Mouse (Mus musculus) liver, embryonic 11.5 days (tissue): ENCODE data around the gene Pnn. TPM values are rescaled to one million over a fixed set of nuclear protein-coding genes. Genes with fewer than 3 reads are reported as not detected.

Source experiments
- ATAC-seq: fragments of 200-750 bp; cut with Nextera tagmentation; replicated peaks from 2 replicates; pipeline ENCODE4 v1.8.0; 2017; ENCODE audit warnings: moderate number of reproducible peaks, mild to moderate bottlenecking, moderate TSS enrichment, moderate library complexity; ENCODE audit not compliant: low FRiP score
- DNase-seq: peaks from one replicate; pipeline ENCODE4 v3.0.0-alpha.2; 2017; ENCODE audit warnings: low spot score
- H3K27ac ChIP-seq: fragments of 300-500 bp; sonication (generic); 2 replicates; pipeline ENCODE4 v1.5.1; 2014; ENCODE audit warnings: mild to moderate bottlenecking, low read depth, low read length, control low read depth
- H3K27me3 ChIP-seq: fragments of 300-500 bp; sonication (generic); replicated peaks from 2 replicates; pipeline ENCODE4 v1.6.1; 2014; ENCODE audit warnings: low read length, mixed read lengths; ENCODE audit not compliant: control insufficient read depth, insufficient read depth
- H3K36me3 ChIP-seq: fragments of 300-500 bp; sonication (generic); 2 replicates; pipeline ENCODE4 v1.6.1; 2014; ENCODE audit warnings: mild to moderate bottlenecking, low read length, moderate library complexity, mixed read lengths; ENCODE audit not compliant: control insufficient read depth, insufficient read depth
- H3K4me1 ChIP-seq: fragments of 300-500 bp; sonication (generic); replicated peaks from 2 replicates; pipeline ENCODE4 v1.6.1; 2014; ENCODE audit warnings: low read length, mixed read lengths; ENCODE audit not compliant: control insufficient read depth, insufficient read depth
- H3K4me2 ChIP-seq: fragments of 300-500 bp; sonication (generic); 2 replicates; pipeline ENCODE4 v1.6.1; 2014; ENCODE audit warnings: mild to moderate bottlenecking, control low read depth, moderate library complexity
- H3K4me3 ChIP-seq: fragments of 300-500 bp; sonication (generic); 2 replicates; pipeline ENCODE4 v1.5.1; 2014; ENCODE audit warnings: low read depth, low read length, control low read depth
- H3K9ac ChIP-seq: fragments of 300-500 bp; sonication (generic); 2 replicates; pipeline ENCODE4 v1.6.1; 2014; ENCODE audit warnings: low read depth, low read length, control low read depth
- H3K9me3 ChIP-seq: fragments of 300-500 bp; sonication (generic); 2 replicates; pipeline ENCODE4 v1.6.1; 2016; ENCODE audit warnings: low read length, inconsistent platforms, mixed read lengths; ENCODE audit not compliant: control insufficient read depth
- WGBS: fragments of 180-500 bp; shearing (Covaris S2); extraction: QIAGEN DNeasy Blood & Tissue Kit; methylation state at CpG from one replicate; pipeline ENCODE4 v1.1.7; 2014; 5-methylcytosine and 5-hydroxymethylcytosine counted together
- polyA plus RNA-seq: library from polyadenylated mRNA; unstranded; fragments of >200 nt; fragmentation: Nextera tagmentation; extraction: Ambion mirVana; gene quantifications from 2 replicates; pipeline ENCODE4 v1.2.1, GENCODE M21; 2014

Gene Pnn
- polyA plus RNA-seq, 1 experiment from 2014 or later: 92.2 TPM

- 47% methylated on average over 3 of the region's 3 CpGs for WGBS
- Histone ChIP-seq H3K9ac (peak overlapping the region; percentile 99), H3K9me3 (no peaks in the 10 kb centered on the region)
These were observed 908 bp upstream of the Pnn start for GRCm38 (mm10) chr12:59065776-59066175.

GRCm38 (mm10) chr12:59067095-59067494, 411 bp downstream of the Pnn start:
- ATAC-seq (peak; percentile 53), DNase-seq (no peak)
- H3K9me3 ChIP-seq: no peaks in the 10 kb centered on the region
- H3K27me3 ChIP-seq: no peaks in the 10 kb centered on the region
- peak overlapping the region; percentile 99 for H3K9ac ChIP-seq
- peak overlapping the region; percentile 90 for H3K4me2 ChIP-seq
- H3K4me1 ChIP-seq: peaks cover 3% of the 10 kb centered on the region; the same call in 1 of the 2 replicates
- under 1% methylated on average over 41 of the region's 41 CpGs for WGBS
- peaks cover 30% of the 10 kb centered on the region for H3K36me3 ChIP-seq
- H3K27ac ChIP-seq: peak overlapping the region; percentile 88
- peak overlapping the region; percentile 100 for H3K4me3 ChIP-seq

More at GRCm38 (mm10) chr12:59065776-59066175, 908 bp upstream of the Pnn start:
- peak overlapping the region; percentile 84 for H3K4me2 ChIP-seq
- peak overlapping the region; percentile 100 for H3K4me3 ChIP-seq
- no peaks in the 10 kb centered on the region for H3K27me3 ChIP-seq
- DNase-seq: no peak
- H3K36me3 ChIP-seq: peaks cover 20% of the 10 kb centered on the region
- peak overlapping the region; percentile 88 for H3K27ac ChIP-seq
- no peak for ATAC-seq
- peaks cover 3% of the 10 kb centered on the region; the same call in 1 of the 2 replicates for H3K4me1 ChIP-seq

- H3K27me3 ChIP-seq: no peaks in the 10 kb centered on the region
- H3K4me3 ChIP-seq: no peak overlapping the region
- H3K27ac ChIP-seq: no peak overlapping the region
- H3K9ac ChIP-seq: no peak overlapping the region
- H3K9me3 ChIP-seq: no peaks in the 10 kb centered on the region
- no peak for DNase-seq
- no peak for ATAC-seq
- H3K36me3 ChIP-seq: peaks cover 37% of the 10 kb centered on the region
- WGBS: 94% methylated on average over 13 of the region's 13 CpGs
- H3K4me1 ChIP-seq: peaks cover 3% of the 10 kb centered on the region; the same call in 1 of the 2 replicates
- H3K4me2 ChIP-seq: no peak overlapping the region
These were observed 2.1 kb downstream of the Pnn start for GRCm38 (mm10) chr12:59068791-59069190.

- WGBS: 88% methylated on average over 11 of the region's 11 CpGs
- Histone ChIP-seq H3K27ac (no peak overlapping the region), H3K36me3 (peaks cover 37% of the 10 kb centered on the region), H3K9ac (no peak overlapping the region), H3K4me3 (no peak overlapping the region), H3K27me3 (no peaks in the 10 kb centered on the region), H3K4me1 (peaks cover 3% of the 10 kb centered on the region; the same call in 1 of the 2 replicates), H3K9me3 (no peaks in the 10 kb centered on the region), H3K4me2 (no peak overlapping the region)
- ATAC-seq (no peak), DNase-seq (no peak)
These were observed 5.6 kb downstream of the Pnn start for GRCm38 (mm10) chr12:59072286-59072685.

GRCm38 (mm10) chr12:59074052-59074451, 7.4 kb downstream of the Pnn start:
- Histone ChIP-seq H3K9me3 (no peaks in the 10 kb centered on the region), H3K4me3 (no peak overlapping the region), H3K36me3 (peaks cover 27% of the 10 kb centered on the region), H3K4me1 (no peaks in the 10 kb centered on the region), H3K4me2 (no peak overlapping the region), H3K27me3 (no peaks in the 10 kb centered on the region), H3K27ac (no peak overlapping the region), H3K9ac (no peak overlapping the region)
- DNase-seq (no peak), ATAC-seq (no peak)
- 89% methylated on average over 3 of the region's 3 CpGs for WGBS

GRCm38 (mm10) chr12:59076996-59077395, 10.3 kb downstream of the Pnn start:
- Histone ChIP-seq H3K4me3 (no peak overlapping the region), H3K4me1 (no peaks in the 10 kb centered on the region), H3K27me3 (no peaks in the 10 kb centered on the region), H3K9ac (no peak overlapping the region), H3K4me2 (no peak overlapping the region), H3K27ac (no peak overlapping the region), H3K9me3 (no peaks in the 10 kb centered on the region), H3K36me3 (peaks cover 7% of the 10 kb centered on the region; the same call in 1 of the 2 replicates)
- ATAC-seq (no peak), DNase-seq (no peak)
- WGBS: 86% methylated on average over 3 of the region's 3 CpGs

GRCm38 (mm10) chr12:59077883-59078282, 11.2 kb downstream of the Pnn start:
- H3K36me3 ChIP-seq: no peaks in the 10 kb centered on the region; the same call in 1 of the 2 replicates
- H3K9ac ChIP-seq: no peak overlapping the region
- DNase-seq (no peak), ATAC-seq (no peak)
- no peak overlapping the region for H3K27ac ChIP-seq
- H3K4me3 ChIP-seq: no peak overlapping the region
- H3K4me2 ChIP-seq: no peak overlapping the region
- 87% methylated on average over 3 of the region's 3 CpGs for WGBS
- H3K4me1 ChIP-seq: no peaks in the 10 kb centered on the region
- no peaks in the 10 kb centered on the region for H3K27me3 ChIP-seq
- H3K9me3 ChIP-seq: no peaks in the 10 kb centered on the region

GRCm38 (mm10) chr12:59080461-59080860, 13.8 kb downstream of the Pnn start:
- Histone ChIP-seq H3K4me3 (no peak overlapping the region), H3K4me2 (no peak overlapping the region), H3K27ac (no peak overlapping the region), H3K27me3 (no peaks in the 10 kb centered on the region), H3K9me3 (no peaks in the 10 kb centered on the region), H3K36me3 (no peaks in the 10 kb centered on the region), H3K4me1 (no peaks in the 10 kb centered on the region), H3K9ac (no peak overlapping the region)
- no peak for DNase-seq
- 77% methylated on average over 4 of the region's 4 CpGs for WGBS
- ATAC-seq: no peak

GRCm38 (mm10) chr12:59084446-59084845, 17.8 kb downstream of the Pnn start:
- Histone ChIP-seq H3K27ac (no peak overlapping the region), H3K9ac (no peak overlapping the region), H3K4me2 (no peak overlapping the region), H3K27me3 (no peaks in the 10 kb centered on the region), H3K36me3 (no peaks in the 10 kb centered on the region), H3K9me3 (no peaks in the 10 kb centered on the region), H3K4me3 (no peak overlapping the region), H3K4me1 (no peaks in the 10 kb centered on the region)
- 62% methylated on average over 5 of the region's 5 CpGs for WGBS
- ATAC-seq (no peak), DNase-seq (no peak)
